Mouse (Mus musculus): ENCODE results near the gene Parp4. TPM values are rescaled to one million over a fixed set of nuclear protein-coding genes. Genes with fewer than 3 reads are reported as not detected.

The Parp4 gene
- polyA plus RNA-seq (2015; fragmentation: Nextera tagmentation; extraction: Ambion mirVana) = 0.87 and 0.92 TPM in 2 replicates

DNA sequence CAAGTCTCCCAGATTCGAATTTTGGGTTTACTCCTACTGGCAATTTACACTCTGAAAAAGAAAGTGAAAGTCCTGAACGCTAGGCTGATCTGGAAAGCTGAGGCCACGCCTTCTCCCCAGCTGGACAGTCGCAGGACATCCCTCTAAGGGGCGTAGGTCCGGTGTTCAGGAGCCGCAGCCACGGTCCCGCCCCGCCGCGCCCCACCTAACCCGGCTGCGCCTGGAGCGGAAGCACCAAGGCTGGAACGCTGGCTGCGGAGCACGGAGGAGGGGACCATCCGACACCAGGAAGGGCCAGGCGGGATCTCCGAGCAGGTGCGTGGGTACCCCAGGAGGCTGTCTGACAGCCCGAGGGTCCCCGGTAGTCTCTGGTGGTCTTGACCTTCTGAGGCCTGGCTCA, at the start of gene Parp4, which contains the start of gene Cenpj:
Gene Parp4 (plus strand): TSS at position 204 of the 400 bp plus-strand sequence.
Gene Cenpj (minus strand): TSS at position 10 of the 400 bp plus-strand sequence.
- Histone ChIP-seq H3K27me3 (peaks cover 7% of the 10 kb centered on the region), H3K9ac (replicated peaks) (peak within 1 kb of the TSS; percentile 61), H3K9me3 (no peaks in the 10 kb centered on the region), H3K4me3 (replicated peaks) (peak within 1 kb of the TSS; percentile 42), H3K4me2 (replicated peaks) (peak within 1 kb of the TSS; percentile 62), H3K27ac (no peak within 1 kb of the TSS), H3K36me3 (no peaks in the 10 kb centered on the region), H3K4me1 (replicated peaks) (peaks cover 18% of the 10 kb centered on the region)
- no peak for ATAC-seq
- WGBS = 1% methylated on average over 24 of the region's 24 CpGs

DNA sequence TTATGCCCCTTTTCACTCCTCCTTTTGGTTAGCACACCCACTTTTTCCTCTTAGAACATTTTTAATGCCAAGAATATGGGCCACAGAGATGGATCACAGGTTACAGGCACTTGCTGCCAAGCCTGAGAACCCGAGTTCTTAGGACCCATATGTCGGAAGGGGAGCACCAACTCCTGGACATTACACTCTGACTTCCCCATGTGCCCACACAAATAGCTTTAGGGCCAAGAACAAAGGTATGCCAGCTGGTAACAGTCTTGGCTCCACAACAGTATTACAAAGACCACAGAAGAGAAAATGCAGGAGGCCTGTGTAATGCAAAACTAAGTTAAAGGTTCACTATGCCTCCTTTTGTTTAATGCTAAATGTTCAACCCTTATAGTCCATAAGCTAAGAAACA, 44.6 kb upstream of the Parp4 start:
- 93% methylated on average over 2 of the region's 2 CpGs for WGBS
- Histone ChIP-seq H3K4me2 (replicated peaks) (no peak overlapping the region), H3K4me1 (replicated peaks) (no peaks in the 10 kb centered on the region), H3K27ac (no peak overlapping the region), H3K9ac (replicated peaks) (no peak overlapping the region), H3K4me3 (replicated peaks) (no peak overlapping the region), H3K9me3 (no peaks in the 10 kb centered on the region), H3K27me3 (no peaks in the 10 kb centered on the region), H3K36me3 (peaks cover 60% of the 10 kb centered on the region)
- ATAC-seq = no peak

DNA sequence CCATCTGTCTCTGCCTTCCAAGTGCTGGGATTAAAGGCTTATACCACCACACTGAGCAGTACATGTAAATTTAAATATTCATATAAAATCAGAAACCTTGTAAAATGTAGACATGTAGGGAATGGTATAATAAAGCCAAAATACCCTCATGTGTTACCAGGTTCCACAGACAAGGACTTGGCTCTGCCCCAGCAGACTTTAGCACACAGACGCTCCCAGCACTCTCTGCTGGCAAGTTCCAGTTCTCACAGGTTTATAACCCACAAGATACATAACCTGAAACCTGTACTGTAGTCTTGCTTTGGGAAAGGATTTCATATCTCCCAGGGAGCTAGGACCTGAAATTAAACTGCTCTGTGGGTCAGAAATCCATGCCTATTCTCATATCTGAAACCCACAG, 30.5 kb upstream of the Parp4 start:
- H3K27me3 ChIP-seq = no peaks in the 10 kb centered on the region

GRCm38 (mm10) chr14:56545491-56545890, 29.9 kb upstream of the Parp4 start:
- H3K4me1 ChIP-seq (replicated peaks) = no peaks in the 10 kb centered on the region
- H3K36me3 ChIP-seq = peaks cover 25% of the 10 kb centered on the region
- no peak overlapping the region for H3K9ac ChIP-seq (replicated peaks)
- no peak overlapping the region for H3K4me3 ChIP-seq (replicated peaks)
- H3K9me3 ChIP-seq = no peaks in the 10 kb centered on the region
- no peak for ATAC-seq
- H3K27me3 ChIP-seq = no peaks in the 10 kb centered on the region
- WGBS = 94% methylated on average over 4 of the region's 4 CpGs
- no peak overlapping the region for H3K4me2 ChIP-seq (replicated peaks)
- H3K27ac ChIP-seq = no peak overlapping the region

More for the DNA sequence above, 30.5 kb upstream of the Parp4 start:
- H3K9ac ChIP-seq (replicated peaks) = no peak overlapping the region
- H3K9me3 ChIP-seq = no peaks in the 10 kb centered on the region
- ATAC-seq = no peak
- no peak overlapping the region for H3K4me2 ChIP-seq (replicated peaks)
- H3K27ac ChIP-seq = no peak overlapping the region
- 84% methylated on average over 1 of the region's 1 CpGs for WGBS
- H3K36me3 ChIP-seq = peaks cover 25% of the 10 kb centered on the region
- no peak overlapping the region for H3K4me3 ChIP-seq (replicated peaks)
- no peaks in the 10 kb centered on the region for H3K4me1 ChIP-seq (replicated peaks)

DNA sequence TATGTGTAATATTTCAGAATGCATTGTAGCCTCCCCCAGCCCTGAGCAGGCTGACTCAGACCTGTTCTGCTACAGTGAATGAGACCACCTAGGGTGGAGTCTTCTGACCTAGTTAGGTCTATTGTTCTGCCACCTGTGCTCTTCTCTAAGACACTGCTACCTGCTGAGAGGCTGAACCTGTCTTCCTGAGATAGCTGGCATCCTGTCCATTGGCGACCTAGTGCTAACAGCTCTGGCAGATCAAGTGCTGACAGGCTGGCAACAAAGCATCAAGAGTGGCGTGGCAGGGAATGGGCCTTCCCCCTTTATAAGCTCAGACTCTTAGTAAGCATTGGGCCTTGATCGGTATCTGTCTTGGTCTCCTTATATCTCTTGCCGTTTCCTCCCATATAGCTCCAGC, 24.5 kb upstream of the Parp4 start:
- Histone ChIP-seq H3K9ac (replicated peaks) (no peak overlapping the region), H3K9me3 (no peaks in the 10 kb centered on the region), H3K4me2 (replicated peaks) (no peak overlapping the region), H3K4me3 (replicated peaks) (no peak overlapping the region), H3K27ac (no peak overlapping the region), H3K27me3 (no peaks in the 10 kb centered on the region), H3K36me3 (peaks cover 52% of the 10 kb centered on the region), H3K4me1 (replicated peaks) (no peaks in the 10 kb centered on the region)
- 84% methylated on average over 4 of the region's 4 CpGs for WGBS
- no peak for ATAC-seq

- ATAC-seq = no peak
- Histone ChIP-seq H3K4me3 (replicated peaks) (no peak overlapping the region), H3K9ac (replicated peaks) (no peak overlapping the region), H3K27me3 (no peaks in the 10 kb centered on the region), H3K4me1 (replicated peaks) (no peaks in the 10 kb centered on the region), H3K27ac (no peak overlapping the region), H3K9me3 (no peaks in the 10 kb centered on the region), H3K36me3 (peaks cover 61% of the 10 kb centered on the region), H3K4me2 (replicated peaks) (no peak overlapping the region)
- 92% methylated on average over 6 of the region's 6 CpGs for WGBS
Measured at GRCm38 (mm10) chr14:56552924-56553323, 22.5 kb upstream of the Parp4 start.

GRCm38 (mm10) chr14:56553331-56553730, 22.1 kb upstream of the Parp4 start:
- Histone ChIP-seq H3K4me2 (replicated peaks) (no peak overlapping the region), H3K9me3 (no peaks in the 10 kb centered on the region), H3K4me1 (replicated peaks) (no peaks in the 10 kb centered on the region), H3K4me3 (replicated peaks) (no peak overlapping the region), H3K9ac (replicated peaks) (no peak overlapping the region), H3K27me3 (no peaks in the 10 kb centered on the region), H3K36me3 (peaks cover 65% of the 10 kb centered on the region), H3K27ac (no peak overlapping the region)
- no peak for ATAC-seq
- 96% methylated on average over 7 of the region's 7 CpGs for WGBS

DNA sequence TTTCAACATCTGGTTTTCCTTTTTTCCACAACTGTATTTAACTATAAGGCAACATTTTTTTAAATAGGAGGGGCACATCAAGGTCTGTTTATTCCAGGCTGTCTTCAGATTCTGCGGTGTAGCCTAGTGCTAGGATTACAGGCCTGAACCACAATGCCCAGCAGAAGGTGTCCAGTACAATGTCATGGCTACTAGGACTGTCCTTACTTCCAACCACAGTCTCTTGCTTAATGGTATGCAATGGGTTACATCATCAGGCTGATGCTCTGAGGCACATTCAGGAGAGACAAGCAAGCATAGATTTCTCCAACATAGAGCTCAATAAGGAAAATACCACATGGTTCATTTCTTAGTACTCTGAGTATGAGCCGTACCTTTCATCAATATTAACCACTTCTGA, 20.7 kb upstream of the Parp4 start:
- Histone ChIP-seq H3K4me1 (replicated peaks) (no peaks in the 10 kb centered on the region), H3K9ac (replicated peaks) (no peak overlapping the region), H3K36me3 (peaks cover 61% of the 10 kb centered on the region), H3K4me2 (replicated peaks) (no peak overlapping the region), H3K27ac (no peak overlapping the region), H3K4me3 (replicated peaks) (no peak overlapping the region), H3K27me3 (no peaks in the 10 kb centered on the region), H3K9me3 (no peaks in the 10 kb centered on the region)
- ATAC-seq = no peak
- WGBS = 95% methylated on average over 2 of the region's 2 CpGs

DNA sequence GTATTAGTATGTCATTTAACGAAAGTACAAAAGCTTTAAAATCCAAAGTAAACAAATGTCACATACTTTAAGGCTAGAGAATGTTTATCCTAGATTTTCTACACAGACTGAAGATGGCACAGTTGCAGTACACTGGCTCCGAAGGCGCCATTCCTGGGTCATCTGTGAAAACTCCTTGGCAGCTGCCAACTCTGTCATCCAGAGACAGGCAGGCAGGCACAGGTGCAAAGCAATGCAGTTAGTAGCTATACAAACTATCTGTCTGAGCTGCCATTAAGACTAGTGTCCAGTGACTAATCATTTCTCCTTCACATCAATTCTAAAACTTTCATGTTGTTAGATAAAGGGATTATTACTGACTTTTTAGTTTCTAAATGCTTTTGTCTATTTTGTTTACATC, 16.3 kb upstream of the Parp4 start:
- ATAC-seq = no peak
- Histone ChIP-seq H3K9me3 (no peaks in the 10 kb centered on the region), H3K36me3 (peaks cover 41% of the 10 kb centered on the region), H3K27me3 (no peaks in the 10 kb centered on the region), H3K27ac (no peak overlapping the region), H3K4me1 (replicated peaks) (no peaks in the 10 kb centered on the region), H3K4me3 (replicated peaks) (no peak overlapping the region), H3K9ac (replicated peaks) (no peak overlapping the region), H3K4me2 (replicated peaks) (no peak overlapping the region)
- 94% methylated on average over 3 of the region's 3 CpGs for WGBS

DNA sequence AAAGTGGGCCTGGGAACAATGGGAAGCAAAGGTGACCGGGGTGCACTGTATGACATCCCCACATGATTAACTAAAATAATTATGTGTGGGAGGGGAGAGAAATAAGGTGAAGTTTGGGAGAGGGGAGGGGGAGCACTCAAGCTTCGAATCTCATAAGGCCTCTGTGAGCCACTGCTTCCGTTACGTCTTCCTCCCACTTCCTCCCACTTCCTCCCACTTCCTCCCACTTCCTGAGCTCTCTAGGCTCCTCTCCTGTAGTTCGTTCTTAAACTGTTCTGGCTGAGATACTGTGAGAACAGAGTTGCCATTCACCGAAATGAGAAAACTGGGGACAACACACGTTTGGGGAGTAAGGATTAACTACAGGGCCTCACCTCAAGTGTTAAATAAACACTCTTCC, 7.9 kb upstream of the Parp4 start:
- Histone ChIP-seq H3K27ac (no peak overlapping the region), H3K4me2 (replicated peaks) (no peak overlapping the region), H3K4me1 (replicated peaks) (peaks cover 12% of the 10 kb centered on the region), H3K9me3 (no peaks in the 10 kb centered on the region), H3K4me3 (replicated peaks) (no peak overlapping the region), H3K9ac (replicated peaks) (no peak overlapping the region), H3K36me3 (peaks cover 12% of the 10 kb centered on the region), H3K27me3 (no peaks in the 10 kb centered on the region)
- WGBS = 86% methylated on average over 7 of the region's 7 CpGs
- no peak for ATAC-seq

- H3K36me3 ChIP-seq = no peaks in the 10 kb centered on the region; the same call in 1 of the 2 replicates
- no peak for ATAC-seq
- peaks cover 14% of the 10 kb centered on the region for H3K4me1 ChIP-seq (replicated peaks)
- no peak overlapping the region for H3K27ac ChIP-seq
- no peak overlapping the region for H3K9ac ChIP-seq (replicated peaks)
- H3K4me2 ChIP-seq (replicated peaks) = no peak overlapping the region
- H3K27me3 ChIP-seq = peaks cover 3% of the 10 kb centered on the region; the same call in 1 of the 2 replicates
- H3K4me3 ChIP-seq (replicated peaks) = no peak overlapping the region
- no peaks in the 10 kb centered on the region for H3K9me3 ChIP-seq
- WGBS = 86% methylated on average over 4 of the region's 4 CpGs
Measured at GRCm38 (mm10) chr14:56569041-56569440, 6.4 kb upstream of the Parp4 start.

DNA sequence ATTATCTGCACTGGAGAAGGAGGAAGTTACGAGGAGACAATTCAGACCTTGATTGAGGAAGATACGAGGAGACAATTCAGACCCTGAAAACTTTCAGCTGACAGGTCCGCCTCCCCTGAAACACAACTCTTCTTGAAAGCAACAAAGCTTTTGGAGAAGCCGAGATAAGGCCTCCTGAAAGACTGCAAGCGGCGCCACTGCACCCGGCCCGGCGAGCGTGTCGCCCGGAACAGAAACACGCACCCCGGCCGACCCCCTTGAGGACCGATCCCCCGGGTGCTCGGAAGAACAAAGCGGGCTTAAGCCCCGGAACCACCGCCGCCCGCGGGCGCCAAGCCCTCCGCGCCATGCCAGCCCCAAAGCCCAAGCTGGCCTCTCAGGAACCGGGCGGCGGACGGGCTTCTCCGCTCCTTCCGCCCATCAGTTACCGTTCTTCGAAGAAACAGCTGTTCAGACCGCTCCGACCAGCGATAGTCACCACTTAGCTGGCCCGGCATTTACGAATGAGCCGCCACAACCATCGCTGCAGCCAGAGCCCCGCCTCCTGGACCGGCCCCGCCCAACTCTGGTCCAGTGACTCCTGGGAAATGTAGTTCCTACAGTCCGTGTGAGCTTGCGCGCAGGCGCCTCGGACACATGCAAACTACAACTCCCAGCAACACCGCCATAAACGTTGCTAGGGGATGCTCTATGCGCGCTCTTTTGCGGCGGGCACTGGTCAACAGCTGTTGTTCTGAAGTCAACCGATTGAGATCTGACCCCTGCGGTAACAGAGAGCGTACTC, 3.9 kb upstream of the Parp4 start:
- peak overlapping the region; percentile 74 for H3K9ac ChIP-seq (replicated peaks)
- no peaks in the 10 kb centered on the region for H3K9me3 ChIP-seq
- under 1% methylated on average over 59 of the region's 59 CpGs for WGBS
- ATAC-seq = peak; percentile 100
- H3K4me3 ChIP-seq (replicated peaks) = peak overlapping the region; percentile 86
- H3K4me2 ChIP-seq (replicated peaks) = peak overlapping the region; percentile 77
- peak overlapping the region; percentile 73 for H3K27ac ChIP-seq
- peaks cover 20% of the 10 kb centered on the region for H3K4me1 ChIP-seq (replicated peaks)
- H3K36me3 ChIP-seq = no peaks in the 10 kb centered on the region; the same call in 1 of the 2 replicates
- H3K27me3 ChIP-seq = peaks cover 7% of the 10 kb centered on the region
